Mouse (Mus musculus) bone marrow, adult 2 months (tissue): ENCODE measurements around the gene Inka1.

Experiments used
- CTCF ChIP-seq: fragments of 200-500 bp; IDR thresholded peaks from 2 replicates; pipeline ENCODE4 v1.5.1; 2011; ENCODE audit warnings: low read length, control low read depth; ENCODE audit not compliant: control insufficient read depth, insufficient read depth
- POLR2A ChIP-seq: fragments of 200-500 bp; IDR thresholded peaks from 2 replicates; pipeline ENCODE4 v1.6.1; 2011; ENCODE audit warnings: low read depth, mild to moderate bottlenecking, control low read depth, low read length, borderline replicate concordance; ENCODE audit not compliant: control insufficient read depth

DNA sequence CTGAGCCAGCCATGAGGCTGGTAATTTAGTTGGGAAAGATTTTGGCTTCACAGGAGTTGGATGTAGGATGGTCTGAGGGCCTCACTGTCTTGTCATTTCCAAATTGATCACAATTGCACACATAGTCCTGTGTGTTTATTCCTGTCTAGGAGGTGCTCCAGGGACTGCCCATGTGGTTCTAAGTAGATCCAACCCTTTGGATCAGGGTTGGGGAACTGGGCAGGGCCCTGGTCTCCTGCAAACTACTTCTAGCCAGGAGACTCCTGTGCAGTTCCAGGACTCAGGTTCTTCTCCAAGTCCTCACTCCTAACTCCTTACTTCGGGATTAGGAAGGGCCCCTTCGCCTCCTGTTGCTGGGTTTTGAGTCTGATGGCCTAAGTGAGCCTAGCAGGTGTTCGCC lies 50.3 kb downstream of the Inka1 start, which contains the start of gene Camkv:
- TF ChIP-seq POLR2A (no peak), CTCF (no peak)
